Mouse (Mus musculus) MEL-GATA-1-ER (cell line): Measurements from ENCODE around the gene Engase.

Source experiments
- DNase-seq: peaks from one replicate; pipeline ENCODE4 v3.0.0-alpha.2; 2012; ENCODE audit warnings: low read depth; ENCODE audit errors: extremely low read depth

Engase gene

GRCm38 (mm10) chr11:118520932-118521331, 44.3 kb downstream of the Engase start:
- no peak for DNase-seq

- DNase-seq = no peak
These were observed 47.0 kb downstream of the Engase start for GRCm38 (mm10) chr11:118523496-118524145.

- DNase-seq = no peak
These were observed 48.4 kb downstream of the Engase start for GRCm38 (mm10) chr11:118525059-118525458.

GRCm38 (mm10) chr11:118528761-118529160, 52.1 kb downstream of the Engase start:
- no peak for DNase-seq

- no peak for DNase-seq
These were observed 53.7 kb downstream of the Engase start for GRCm38 (mm10) chr11:118530313-118530712.

GRCm38 (mm10) chr11:118534382-118535092, 57.9 kb downstream of the Engase start:
- DNase-seq = no peak

- no peak for DNase-seq
These were observed 61.4 kb downstream of the Engase start for GRCm38 (mm10) chr11:118538008-118538407.
